Mouse (Mus musculus): Measurements from ENCODE around the gene Pik3r2.

DNA sequence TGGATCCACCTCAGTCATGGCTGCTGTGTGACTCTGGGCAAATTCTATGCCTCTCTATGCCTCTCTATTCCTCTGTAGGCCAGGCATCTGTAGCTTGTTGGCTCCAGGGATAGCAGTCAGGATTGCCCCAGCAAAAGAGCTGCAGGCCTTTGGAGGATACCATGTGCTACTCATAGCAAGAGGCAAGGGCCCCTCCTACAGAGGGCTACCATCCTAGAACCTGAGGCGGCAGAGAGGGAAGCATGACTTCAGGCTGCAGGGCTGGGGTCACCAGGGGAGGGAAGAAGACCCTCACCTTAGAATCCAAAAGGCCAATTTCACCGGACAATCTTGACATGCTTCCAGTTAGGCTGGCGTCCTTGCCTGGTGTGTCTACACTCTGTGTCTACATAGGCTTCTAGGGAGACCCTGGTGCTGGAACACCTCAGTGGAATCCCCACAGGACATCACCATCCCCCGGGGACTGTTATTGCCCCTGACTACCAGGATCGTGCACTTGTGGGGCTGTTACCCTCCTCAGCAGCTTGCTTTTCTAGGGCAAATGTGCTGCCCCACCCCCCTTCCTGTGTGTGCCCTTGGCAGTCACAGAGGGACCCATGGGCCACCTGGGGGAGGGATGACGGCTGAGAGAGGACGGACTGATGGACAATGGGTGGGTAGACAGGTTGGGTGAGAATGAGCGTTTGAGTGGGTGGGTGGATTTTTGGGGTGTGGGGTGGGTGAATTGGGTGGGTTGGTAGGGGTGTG is 32.6 kb upstream of the Pik3r2 start:
- TF ChIP-seq CTCF (IDR thresholded peaks at IDR 0.05 in 2 of 3, conservative IDR thresholded peaks at IDR 0.05 in 1 of 3; ENCODE audit: control insufficient read depth in 1 of 3, insufficient read depth in 1 of 3, low read depth in 2 of 3, low read length in 3 of 3, poor library complexity in 1 of 3, severe bottlenecking in 1 of 3), result no peak
- TF ChIP-seq KAT2A (conservative IDR thresholded peaks at IDR 0.05; ENCODE audit: low read depth, low read length), result no peak
- no peak for TF ChIP-seq MYB (IDR thresholded peaks at IDR 0.05; ENCODE audit: low read depth, low read length)
- no peak for TF ChIP-seq POLR2A (IDR thresholded peaks at IDR 0.05; ENCODE audit: control insufficient read depth in 1 of 2, insufficient read depth in 1 of 2, low read depth in 1 of 2, low read length in 2 of 2, poor library complexity in 1 of 2)
- TF ChIP-seq TAL1 (IDR thresholded peaks at IDR 0.05; ENCODE audit: low read length), result no peak
- TF ChIP-seq MAFK (IDR thresholded peaks at IDR 0.05; ENCODE audit: borderline replicate concordance, low read depth, low read length), result no peak
- no peak for TF ChIP-seq MXI1 (IDR thresholded peaks at IDR 0.05; ENCODE audit: low read depth, low read length)
- TF ChIP-seq USF1 (IDR thresholded peaks at IDR 0.05; ENCODE audit: low read depth, low read length), result no peak
